Mouse (Mus musculus): ENCODE results near the gene Ints3.

Ints3 gene

DNA sequence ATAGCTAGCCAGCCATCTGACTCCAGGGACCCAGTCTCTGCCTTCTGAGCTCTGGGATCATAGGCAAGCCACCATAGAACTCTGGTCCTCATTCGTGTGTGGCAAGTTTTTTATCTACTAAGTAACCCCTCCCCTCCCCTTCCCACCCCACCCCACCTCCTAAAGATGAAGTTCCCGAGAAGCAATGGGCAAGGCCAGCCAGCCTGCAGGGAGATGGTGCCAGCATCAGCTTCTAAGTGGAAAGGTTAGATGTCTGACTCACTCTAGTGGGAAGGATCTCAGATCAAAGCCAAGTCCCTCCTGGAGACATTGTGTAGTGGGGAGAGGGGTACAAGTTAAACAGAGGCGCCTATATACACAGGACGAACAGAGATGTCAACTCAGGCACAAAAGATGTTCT is 42.4 kb downstream of the Ints3 start:
- in situ Hi-C loops (cut with MboI), result no loop called here

DNA sequence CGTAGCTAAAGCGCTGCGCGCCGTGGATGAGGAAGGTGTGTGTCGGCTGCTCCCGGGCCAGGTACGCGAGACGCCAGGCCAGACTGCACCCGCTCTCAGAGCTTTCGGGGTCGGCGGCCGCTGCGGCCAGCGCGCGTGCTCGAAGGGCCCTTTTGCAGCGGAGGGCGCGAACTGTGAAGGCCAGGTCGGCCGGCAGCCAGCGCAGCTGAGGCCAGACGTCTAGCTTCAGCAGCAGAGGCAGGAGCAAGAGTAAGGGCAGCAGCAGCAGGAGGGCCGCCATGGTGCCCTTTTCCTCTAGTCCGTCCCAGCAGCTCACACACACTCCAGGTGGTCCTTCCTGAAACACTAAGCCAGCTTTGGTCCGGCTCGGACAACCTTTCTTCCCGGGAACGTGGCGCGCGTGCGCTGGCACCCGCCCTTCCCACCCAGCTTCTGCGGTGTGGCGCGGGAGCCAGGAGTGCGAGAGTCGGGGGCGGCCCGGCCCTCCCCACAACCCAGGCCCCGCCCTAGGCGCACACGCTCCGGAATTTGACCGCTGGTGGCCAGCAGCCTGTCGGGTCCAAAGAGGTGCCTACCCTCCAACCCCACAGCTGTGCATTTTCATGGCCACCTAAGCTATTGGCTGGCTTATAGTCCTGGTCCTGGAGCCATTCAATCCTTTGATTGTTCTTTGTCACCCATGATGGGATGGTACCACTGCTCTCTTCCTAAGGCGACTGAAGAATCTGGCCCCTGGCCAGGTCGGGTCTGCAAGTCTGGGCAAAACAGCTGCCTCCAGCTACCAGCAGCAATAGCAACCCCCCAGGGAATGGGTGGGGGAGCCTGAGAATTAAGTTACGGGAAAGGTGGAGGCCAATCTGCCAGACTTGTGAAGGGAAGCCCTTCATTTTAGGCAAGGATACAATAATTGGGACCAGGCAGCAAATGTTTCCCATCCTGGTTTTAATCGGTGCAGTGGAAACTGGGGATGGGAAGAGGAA is 43.6 kb downstream of the Ints3 start, which contains the start of gene Slc27a3:
Gene Slc27a3, minus strand, starts transcription at position 428 of the 980 bp plus-strand sequence.
- in situ Hi-C loops (cut with MboI), result no loop called here

DNA sequence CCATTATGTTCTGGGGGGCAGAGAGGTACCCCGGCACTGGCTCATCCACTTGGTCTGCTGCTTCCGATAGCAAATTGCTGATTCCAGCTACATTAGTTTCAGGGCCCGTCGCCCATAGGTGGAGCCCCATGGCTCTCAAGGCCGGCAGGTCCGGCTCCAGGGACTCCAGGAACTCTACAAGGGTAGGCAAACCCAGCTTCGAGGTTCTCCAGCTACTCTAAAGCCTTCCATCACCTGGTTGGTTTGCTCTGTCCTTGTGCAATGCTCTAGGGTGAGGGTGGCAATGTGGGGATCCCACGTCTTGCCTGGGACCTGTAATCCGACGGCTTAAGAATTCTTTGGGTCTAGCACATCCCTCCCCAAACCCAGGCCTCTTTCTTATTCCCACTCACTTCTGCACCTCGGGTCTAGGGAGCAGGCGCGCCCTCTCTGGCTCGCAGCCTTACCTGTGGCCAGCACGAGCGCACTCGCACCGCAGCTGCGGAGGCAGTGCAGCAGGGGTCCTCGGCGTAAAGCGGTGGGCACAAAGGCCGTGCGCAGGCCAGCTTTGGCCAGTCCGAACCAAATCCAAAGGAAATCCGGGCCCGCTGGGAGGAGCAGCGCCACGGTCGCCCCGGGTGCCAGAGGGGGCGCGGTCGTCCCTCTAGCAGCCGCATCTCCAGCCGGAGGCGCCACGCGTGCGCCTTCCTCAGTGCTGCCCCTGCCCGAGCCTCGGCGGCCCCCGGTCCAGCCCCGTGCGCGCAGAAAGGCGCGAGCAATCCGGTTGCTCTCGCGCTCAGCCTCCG is 44.5 kb downstream of the Ints3 start:
- in situ Hi-C loops (cut with MboI), result no loop called here

- in situ Hi-C loops (cut with MboI), result no loop called here
These were observed 45.2 kb downstream of the Ints3 start for GRCm38 (mm10) chr3:90388192-90388591.

GRCm38 (mm10) chr3:90387483-90387882 is 45.9 kb downstream of the Ints3 start:
- in situ Hi-C loops (cut with MboI), result no loop called here

GRCm38 (mm10) chr3:90386817-90387216 is 46.6 kb downstream of the Ints3 start:
- in situ Hi-C loops (cut with MboI), result no loop called here

- in situ Hi-C loops (cut with MboI), result no loop called here
These were observed 48.5 kb downstream of the Ints3 start for GRCm38 (mm10) chr3:90384851-90385375.

- in situ Hi-C loops (cut with MboI), result no loop called here
These were observed 49.7 kb downstream of the Ints3 start for GRCm38 (mm10) chr3:90383690-90384089.

DNA sequence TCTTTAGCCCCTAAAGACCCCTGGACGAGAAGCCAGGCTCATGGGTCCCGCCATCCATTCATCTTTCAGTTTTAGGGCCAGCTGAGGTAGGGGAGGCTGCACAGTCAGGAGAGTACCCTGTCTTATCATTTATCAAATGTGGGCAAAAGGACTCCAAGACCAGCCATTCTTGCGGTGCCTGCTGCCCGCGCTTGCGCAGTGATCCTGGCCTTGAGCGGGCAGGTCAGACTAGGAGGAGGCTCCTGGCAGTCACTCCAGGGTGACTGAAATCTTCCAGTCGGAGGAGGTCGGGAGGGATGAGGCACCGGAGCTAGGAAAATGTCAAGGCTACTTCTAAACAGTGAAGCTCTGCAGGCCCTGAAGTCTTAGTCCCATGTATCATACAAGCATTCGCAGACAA is 51.7 kb downstream of the Ints3 start:
- in situ Hi-C loops (cut with MboI), result no loop called here

- in situ Hi-C loops (cut with MboI), result no loop called here
These were observed 54.9 kb downstream of the Ints3 start for GRCm38 (mm10) chr3:90378496-90378895.

- in situ Hi-C loops (cut with MboI), result no loop called here
These were observed 57.2 kb downstream of the Ints3 start for GRCm38 (mm10) chr3:90376247-90376585.

DNA sequence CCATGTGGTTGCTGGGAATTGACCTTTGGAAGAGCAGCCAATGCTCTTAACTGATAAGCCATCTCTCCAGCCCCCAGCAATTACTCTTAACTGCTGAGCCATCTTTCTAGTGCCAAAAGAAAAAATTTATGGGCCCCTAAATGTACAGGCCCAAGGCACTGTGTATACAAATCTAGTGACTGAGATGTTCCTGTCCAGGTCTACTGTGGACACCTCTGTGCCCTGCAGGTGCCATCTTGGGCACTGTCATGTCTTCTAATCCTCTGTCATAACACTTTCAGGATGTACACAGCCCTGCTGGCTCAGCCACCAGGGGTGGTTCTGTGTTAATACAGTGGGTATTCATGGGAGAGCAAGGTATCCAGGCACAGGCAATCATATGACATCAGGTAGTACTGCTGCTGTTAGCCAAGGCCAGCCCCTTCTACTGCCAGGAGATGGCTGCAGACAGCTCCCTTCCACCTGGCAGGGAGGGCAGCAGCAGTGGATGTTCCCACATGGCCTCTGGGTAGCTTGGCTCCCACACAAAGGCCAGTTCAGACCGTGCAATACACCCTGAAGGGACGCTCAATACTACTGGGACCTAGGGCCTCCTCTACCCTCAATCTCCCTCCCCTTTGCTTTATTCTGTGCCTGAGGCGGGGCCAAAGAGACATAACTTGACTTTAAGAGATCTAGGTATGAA is 57.7 kb downstream of the Ints3 start:
- in situ Hi-C loops (cut with MboI), result no loop called here

GRCm38 (mm10) chr3:90374368-90374767 is 59.1 kb downstream of the Ints3 start:
- in situ Hi-C loops (cut with MboI), result loop anchor here (5.0 kb wide), 1 partner anchor 147 kb away; no protein-coding TSS in a partner anchor

GRCm38 (mm10) chr3:90373432-90374028 is 59.9 kb downstream of the Ints3 start:
- in situ Hi-C loops (cut with MboI), result loop anchor here (5.0 kb wide), 1 partner anchor 146 kb away; no protein-coding TSS in a partner anchor

- in situ Hi-C loops (cut with MboI), result loop anchor here (5.0 kb wide), 1 partner anchor 146 kb away; no protein-coding TSS in a partner anchor
These were observed 60.6 kb downstream of the Ints3 start for GRCm38 (mm10) chr3:90372817-90373216.

DNA sequence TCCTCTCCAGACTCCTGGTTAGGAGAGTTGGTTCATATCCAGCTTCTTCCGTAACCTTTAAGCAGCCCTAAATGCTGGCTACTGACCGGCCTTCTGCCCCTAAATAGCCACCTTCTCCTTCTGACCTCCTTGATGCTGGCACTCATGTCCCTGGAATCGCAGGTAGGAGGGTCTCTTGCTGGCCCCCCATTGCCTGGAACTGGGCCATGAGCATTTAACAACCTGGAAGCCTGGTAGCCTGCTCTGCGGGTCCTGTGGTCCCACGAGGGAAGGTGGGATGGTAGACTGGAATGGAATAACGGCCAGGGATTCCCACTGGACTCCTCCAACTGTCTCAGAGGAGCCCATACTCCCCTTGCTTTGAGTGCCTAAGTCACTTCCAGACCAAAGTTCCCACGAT is 61.6 kb downstream of the Ints3 start:
- in situ Hi-C loops (cut with MboI), result loop anchor here (5.0 kb wide), 1 partner anchor 145 kb away; no protein-coding TSS in a partner anchor

DNA sequence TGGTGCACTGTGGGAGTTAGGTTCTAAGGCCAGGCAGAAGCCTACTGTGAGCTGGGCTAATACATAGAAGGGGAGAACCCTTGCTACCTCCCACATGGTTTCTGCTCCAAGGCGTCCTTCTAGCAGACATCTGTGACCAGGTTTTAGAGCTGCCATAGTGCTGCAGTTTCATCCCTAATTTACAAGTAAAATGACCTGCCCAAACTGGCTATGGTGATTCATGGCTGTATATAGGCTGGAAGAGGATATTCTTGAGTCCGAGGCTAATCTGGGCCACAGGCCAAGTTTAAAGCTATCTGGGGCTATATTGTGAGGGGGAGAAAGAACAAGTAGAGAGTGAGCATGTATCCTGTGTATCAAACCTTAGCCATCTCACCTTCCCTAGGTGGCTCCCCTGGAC is 64.4 kb downstream of the Ints3 start:
- in situ Hi-C loops (cut with MboI), result no loop called here

DNA sequence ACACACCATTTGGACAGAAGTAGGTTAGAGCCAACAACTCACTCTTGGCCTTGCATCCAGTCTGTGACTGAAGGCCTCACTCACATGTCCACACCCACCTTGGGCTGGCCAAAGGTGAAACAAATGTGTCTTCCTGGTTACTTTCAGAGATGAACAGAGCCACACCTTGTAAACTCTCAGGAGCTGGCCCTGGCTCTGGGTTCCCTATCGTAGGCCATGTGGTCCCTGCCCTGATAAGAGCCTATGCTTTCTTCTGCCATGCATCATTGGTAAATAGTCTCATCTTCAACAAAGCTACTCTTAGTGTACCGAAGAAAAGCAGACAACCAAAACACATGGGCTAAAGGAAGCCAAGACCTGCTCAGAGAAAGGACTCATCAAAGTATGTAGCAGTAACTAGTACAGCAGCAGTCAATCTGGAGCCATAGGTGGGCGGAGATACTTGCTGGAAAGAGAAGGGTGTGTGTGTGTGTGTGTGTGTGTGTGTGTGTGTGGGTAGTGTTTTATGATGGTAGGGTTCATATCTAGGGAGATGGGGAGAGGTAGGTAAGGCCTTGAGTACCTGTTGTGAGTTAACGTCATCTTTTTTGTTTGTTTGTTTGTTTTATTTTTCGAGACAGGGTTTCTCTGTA is 66.3 kb downstream of the Ints3 start:
- in situ Hi-C loops (cut with MboI), result no loop called here

DNA sequence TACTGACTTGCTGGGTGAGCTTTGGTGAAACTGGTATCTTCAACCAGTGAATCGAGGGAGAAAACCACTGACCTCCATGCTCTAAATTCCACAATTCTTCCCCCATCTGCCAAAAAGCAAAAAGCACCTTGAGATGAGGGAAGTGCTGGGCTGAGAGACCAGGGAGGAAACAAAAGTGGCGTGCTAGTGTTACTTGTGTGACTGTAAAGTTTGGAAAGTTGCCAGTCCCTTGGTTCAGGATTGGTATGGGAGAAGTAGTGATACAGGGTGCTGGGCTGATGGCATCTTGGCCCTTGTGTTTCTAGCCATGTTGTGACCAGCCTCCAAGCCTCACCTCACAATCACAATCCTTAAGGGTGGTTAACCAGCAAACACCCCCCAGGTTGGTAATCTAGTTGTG is 71.1 kb downstream of the Ints3 start:
- in situ Hi-C loops (cut with MboI), result no loop called here

- in situ Hi-C loops (cut with MboI), result no loop called here
These were observed 71.9 kb downstream of the Ints3 start for GRCm38 (mm10) chr3:90361476-90361875.

DNA sequence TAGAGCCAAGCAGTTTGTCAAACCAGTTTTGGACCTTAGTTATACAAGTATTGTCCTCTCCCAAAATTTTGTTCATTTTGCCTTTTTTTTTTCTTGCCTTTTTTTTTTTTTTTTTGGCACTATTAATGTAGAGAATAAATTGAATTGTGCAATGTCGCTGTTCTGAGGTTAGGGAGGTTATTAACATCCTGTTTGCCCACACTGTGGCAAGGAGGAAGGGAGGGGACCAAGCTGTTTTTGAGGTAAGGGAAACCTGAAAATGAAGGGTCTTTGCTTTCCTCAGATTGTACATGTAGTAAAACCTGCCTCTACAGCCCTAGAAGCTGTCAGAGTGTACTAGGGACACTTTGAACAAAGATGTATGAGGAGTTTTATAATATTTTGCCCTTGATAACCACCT is 74.2 kb downstream of the Ints3 start:
- in situ Hi-C loops (cut with MboI), result no loop called here

All from mature B cell (primary cell).